Mouse (Mus musculus) forebrain, embryonic 14.5 days (tissue): ENCODE measurements around the gene Ppm1b. TPM values are rescaled to one million over a fixed set of nuclear protein-coding genes. Genes with fewer than 3 reads are reported as not detected.

ENCODE experiments used
- ATAC-seq: fragments of 200-750 bp; cut with Nextera tagmentation; 2 replicates; pipeline ENCODE4 v1.8.0; 2017; ENCODE audit warnings: mild to moderate bottlenecking, moderate library complexity
- DNase-seq: peaks from one replicate; pipeline ENCODE4 v3.0.0-alpha.2; 2015; ENCODE audit warnings: low spot score
- H3K27ac ChIP-seq: fragments of 300-500 bp; sonication (generic); 2 replicates; pipeline ENCODE4 v1.5.1; 2014; ENCODE audit warnings: low read depth, mild to moderate bottlenecking, control low read depth, low read length, moderate library complexity
- H3K27me3 ChIP-seq: fragments of 300-500 bp; sonication (generic); replicated peaks from 2 replicates; pipeline ENCODE4 v1.6.1; 2014; ENCODE audit warnings: low read length, control low read depth, mixed read lengths; ENCODE audit not compliant: control insufficient read depth, insufficient read depth
- H3K36me3 ChIP-seq: fragments of 300-500 bp; sonication (generic); 2 replicates; pipeline ENCODE4 v1.6.1; 2014; ENCODE audit warnings: low read length, control low read depth; ENCODE audit not compliant: control insufficient read depth, insufficient read depth
- H3K4me1 ChIP-seq: fragments of 300-500 bp; sonication (generic); 2 replicates; pipeline ENCODE4 v1.6.1; 2014; ENCODE audit warnings: antibody characterized with exemption, low read length, control low read depth; ENCODE audit not compliant: control insufficient read depth, insufficient read depth
- H3K4me2 ChIP-seq: fragments of 300-500 bp; sonication (generic); 2 replicates; pipeline ENCODE4 v1.6.1; 2014; ENCODE audit warnings: mild to moderate bottlenecking, control low read depth, low read length
- H3K4me3 ChIP-seq: fragments of 300-500 bp; sonication (generic); 2 replicates; pipeline ENCODE4 v1.5.1; 2014; ENCODE audit warnings: low read depth, low read length, control low read depth
- H3K9ac ChIP-seq: fragments of 300-500 bp; sonication (generic); 2 replicates; pipeline ENCODE4 v1.6.1; 2014; ENCODE audit warnings: mild to moderate bottlenecking, low read length, control low read depth, moderate library complexity
- H3K9me3 ChIP-seq: fragments of 300-500 bp; sonication (generic); replicated peaks from 2 replicates; pipeline ENCODE4 v1.6.1; 2016; ENCODE audit warnings: low read length, control low read depth, mixed read lengths; ENCODE audit not compliant: control insufficient read depth
- WGBS: fragments of 180-500 bp; shearing (Covaris S2); extraction: QIAGEN DNeasy Blood & Tissue Kit; methylation state at CpG from one replicate; pipeline ENCODE4 v1.1.7; 2014; 5-methylcytosine and 5-hydroxymethylcytosine counted together
- polyA plus RNA-seq: library from polyadenylated mRNA; unstranded; fragments of >200 nt; fragmentation: Nextera tagmentation; extraction: Ambion mirVana; gene quantifications from 2 replicates; pipeline ENCODE4 v1.2.1, GENCODE M21; 2014

The Ppm1b gene
- polyA plus RNA-seq, 1 experiment from 2014 or later = 73.9 TPM

- H3K36me3 ChIP-seq = no peaks in the 10 kb centered on the region
- H3K27ac ChIP-seq = no peak overlapping the region
- 0 out of 2 replicates have a peak, but pooled peaks cover 2% of the 10 kb centered on the region for H3K4me1 ChIP-seq
- ATAC-seq (no peak), DNase-seq (no peak)
- no peak overlapping the region for H3K4me3 ChIP-seq
- WGBS = 85% methylated on average over 3 of the region's 3 CpGs
- H3K27me3 ChIP-seq = no peaks in the 10 kb centered on the region
- H3K9me3 ChIP-seq = no peaks in the 10 kb centered on the region
- no peak overlapping the region for H3K9ac ChIP-seq
- no peak overlapping the region for H3K4me2 ChIP-seq
Observed at GRCm38 (mm10) chr17:85033087-85033486, 76.5 kb downstream of the Ppm1b start.

- no peak overlapping the region for H3K4me3 ChIP-seq
- no peaks in the 10 kb centered on the region for H3K4me1 ChIP-seq
- H3K9ac ChIP-seq = no peak overlapping the region
- DNase-seq (peak; percentile 7), ATAC-seq (0 out of 2 replicates have a peak, but pooled peaks have one; percentile 23)
- H3K27me3 ChIP-seq = no peaks in the 10 kb centered on the region
- H3K9me3 ChIP-seq = no peaks in the 10 kb centered on the region
- no peak overlapping the region for H3K27ac ChIP-seq
- H3K36me3 ChIP-seq = no peaks in the 10 kb centered on the region
- no peak overlapping the region for H3K4me2 ChIP-seq
- 67% methylated on average over 11 of the region's 11 CpGs for WGBS
Observed at GRCm38 (mm10) chr17:85034068-85034467, 77.5 kb downstream of the Ppm1b start.

- H3K9ac ChIP-seq = no peak overlapping the region
- H3K4me3 ChIP-seq = no peak overlapping the region
- H3K27ac ChIP-seq = no peak overlapping the region
- no peak overlapping the region for H3K4me2 ChIP-seq
- H3K36me3 ChIP-seq = no peaks in the 10 kb centered on the region
- H3K9me3 ChIP-seq = no peaks in the 10 kb centered on the region
- 84% methylated on average over 5 of the region's 5 CpGs for WGBS
- ATAC-seq = no peak
- no peaks in the 10 kb centered on the region for H3K27me3 ChIP-seq
- H3K4me1 ChIP-seq = no peaks in the 10 kb centered on the region
- no peak for DNase-seq
Observed at GRCm38 (mm10) chr17:85037855-85038254, 81.3 kb downstream of the Ppm1b start.

- H3K4me3 ChIP-seq = no peak overlapping the region
- DNase-seq (no peak), ATAC-seq (no peak)
- 81% methylated on average over 4 of the region's 4 CpGs for WGBS
- H3K4me2 ChIP-seq = no peak overlapping the region
- no peak overlapping the region for H3K9ac ChIP-seq
- H3K27me3 ChIP-seq = no peaks in the 10 kb centered on the region
- H3K4me1 ChIP-seq = no peaks in the 10 kb centered on the region
- H3K9me3 ChIP-seq = no peaks in the 10 kb centered on the region
- H3K27ac ChIP-seq = no peak overlapping the region
- H3K36me3 ChIP-seq = no peaks in the 10 kb centered on the region
Observed at GRCm38 (mm10) chr17:85038311-85038710, 81.8 kb downstream of the Ppm1b start.

GRCm38 (mm10) chr17:85038761-85039160 is 82.2 kb downstream of the Ppm1b start:
- Histone ChIP-seq H3K27me3 (no peaks in the 10 kb centered on the region), H3K27ac (no peak overlapping the region), H3K4me2 (no peak overlapping the region), H3K36me3 (no peaks in the 10 kb centered on the region), H3K9ac (no peak overlapping the region), H3K4me3 (no peak overlapping the region), H3K4me1 (no peaks in the 10 kb centered on the region), H3K9me3 (no peaks in the 10 kb centered on the region)
- DNase-seq (no peak), ATAC-seq (no peak)
- 97% methylated on average over 5 of the region's 5 CpGs for WGBS

GRCm38 (mm10) chr17:85040913-85041312 is 84.4 kb downstream of the Ppm1b start:
- WGBS = 82% methylated on average over 7 of the region's 7 CpGs
- H3K4me2 ChIP-seq = no peak overlapping the region

GRCm38 (mm10) chr17:85042419-85042818 is 85.9 kb downstream of the Ppm1b start:
- ATAC-seq (no peak), DNase-seq (no peak)
- Histone ChIP-seq H3K4me3 (no peak overlapping the region), H3K9me3 (no peaks in the 10 kb centered on the region), H3K4me1 (no peaks in the 10 kb centered on the region), H3K36me3 (no peaks in the 10 kb centered on the region), H3K4me2 (no peak overlapping the region), H3K9ac (no peak overlapping the region), H3K27me3 (no peaks in the 10 kb centered on the region), H3K27ac (no peak overlapping the region)
- WGBS = 76% methylated on average over 6 of the region's 6 CpGs

More at GRCm38 (mm10) chr17:85040913-85041312, 84.4 kb downstream of the Ppm1b start:
- no peak overlapping the region for H3K27ac ChIP-seq
- DNase-seq (no peak), ATAC-seq (no peak)
- no peaks in the 10 kb centered on the region for H3K27me3 ChIP-seq
- H3K4me3 ChIP-seq = no peak overlapping the region
- H3K9me3 ChIP-seq = no peaks in the 10 kb centered on the region
- H3K9ac ChIP-seq = no peak overlapping the region
- H3K36me3 ChIP-seq = no peaks in the 10 kb centered on the region
- no peaks in the 10 kb centered on the region for H3K4me1 ChIP-seq

- no peak for DNase-seq
- Histone ChIP-seq H3K9ac (no peak overlapping the region), H3K4me1 (no peaks in the 10 kb centered on the region), H3K36me3 (no peaks in the 10 kb centered on the region), H3K4me3 (no peak overlapping the region), H3K9me3 (no peaks in the 10 kb centered on the region), H3K4me2 (no peak overlapping the region), H3K27ac (no peak overlapping the region), H3K27me3 (no peaks in the 10 kb centered on the region)
- ATAC-seq = no peak
- WGBS = 87% methylated on average over 6 of the region's 6 CpGs
Observed at GRCm38 (mm10) chr17:85043404-85043816, 86.9 kb downstream of the Ppm1b start.

- Histone ChIP-seq H3K9ac (no peak overlapping the region), H3K27me3 (no peaks in the 10 kb centered on the region), H3K4me1 (no peaks in the 10 kb centered on the region), H3K4me3 (no peak overlapping the region), H3K36me3 (no peaks in the 10 kb centered on the region), H3K4me2 (no peak overlapping the region), H3K9me3 (no peaks in the 10 kb centered on the region), H3K27ac (no peak overlapping the region)
- 95% methylated on average over 5 of the region's 5 CpGs for WGBS
- DNase-seq = no peak
- ATAC-seq = no peak
Observed at GRCm38 (mm10) chr17:85044466-85044865, 87.9 kb downstream of the Ppm1b start.
